Mouse (Mus musculus): ENCODE measurements around the gene Zcchc24.
A peak's percentile ranks its signal among the peaks of the same experiment; 100 is the strongest.

The Zcchc24 gene

GRCm38 (mm10) chr14:25774100-25774499 lies 5.3 kb upstream of the Zcchc24 start:
- DNase-seq: no peak

GRCm38 (mm10) chr14:25773039-25773438 lies 4.2 kb upstream of the Zcchc24 start:
- no peak for DNase-seq

- DNase-seq: no peak
Observed at GRCm38 (mm10) chr14:25769626-25770306, 927 bp upstream of the Zcchc24 start.

- no peak for DNase-seq
Observed at GRCm38 (mm10) chr14:25768261-25768893, 462 bp downstream of the Zcchc24 start.

- DNase-seq: no peak
Observed at GRCm38 (mm10) chr14:25767725-25768203, 1.1 kb downstream of the Zcchc24 start.

GRCm38 (mm10) chr14:25766441-25766840 lies 2.4 kb downstream of the Zcchc24 start:
- DNase-seq: no peak

GRCm38 (mm10) chr14:25765921-25766320 lies 2.9 kb downstream of the Zcchc24 start:
- peak; percentile 30 for DNase-seq

GRCm38 (mm10) chr14:25765146-25765545 lies 3.7 kb downstream of the Zcchc24 start:
- DNase-seq: no peak

GRCm38 (mm10) chr14:25761184-25761583 lies 7.7 kb downstream of the Zcchc24 start:
- no peak for DNase-seq

GRCm38 (mm10) chr14:25759981-25760537 lies 8.8 kb downstream of the Zcchc24 start:
- DNase-seq: no peak

- no peak for DNase-seq
Observed at GRCm38 (mm10) chr14:25759551-25759950, 9.3 kb downstream of the Zcchc24 start.

- no peak for DNase-seq
Observed at GRCm38 (mm10) chr14:25757917-25758316, 10.9 kb downstream of the Zcchc24 start.

- no peak for DNase-seq
Observed at GRCm38 (mm10) chr14:25756385-25756990, 12.4 kb downstream of the Zcchc24 start.

GRCm38 (mm10) chr14:25755541-25755940 lies 13.3 kb downstream of the Zcchc24 start:
- DNase-seq: no peak

- no peak for DNase-seq
Observed at GRCm38 (mm10) chr14:25754531-25755484, 14.0 kb downstream of the Zcchc24 start.

- no peak for DNase-seq
Observed at GRCm38 (mm10) chr14:25753021-25753420, 15.8 kb downstream of the Zcchc24 start.

GRCm38 (mm10) chr14:25751067-25751466 lies 17.8 kb downstream of the Zcchc24 start:
- no peak for DNase-seq

GRCm38 (mm10) chr14:25750448-25751015 lies 18.3 kb downstream of the Zcchc24 start:
- DNase-seq: no peak

GRCm38 (mm10) chr14:25749143-25749909 lies 19.5 kb downstream of the Zcchc24 start:
- no peak for DNase-seq

GRCm38 (mm10) chr14:25747996-25748756 lies 20.7 kb downstream of the Zcchc24 start:
- no peak for DNase-seq
